Mouse (Mus musculus): ENCODE measurements at regions not wholly inside any gene's neighbourhood (a gene's known extent, or its start where the extent isn't known, plus 50 kb on each side); places are given as distances from the start of the nearest gene placed in this dataset.
A peak's percentile ranks its signal among the peaks of the same experiment; 100 is the strongest.

DNA sequence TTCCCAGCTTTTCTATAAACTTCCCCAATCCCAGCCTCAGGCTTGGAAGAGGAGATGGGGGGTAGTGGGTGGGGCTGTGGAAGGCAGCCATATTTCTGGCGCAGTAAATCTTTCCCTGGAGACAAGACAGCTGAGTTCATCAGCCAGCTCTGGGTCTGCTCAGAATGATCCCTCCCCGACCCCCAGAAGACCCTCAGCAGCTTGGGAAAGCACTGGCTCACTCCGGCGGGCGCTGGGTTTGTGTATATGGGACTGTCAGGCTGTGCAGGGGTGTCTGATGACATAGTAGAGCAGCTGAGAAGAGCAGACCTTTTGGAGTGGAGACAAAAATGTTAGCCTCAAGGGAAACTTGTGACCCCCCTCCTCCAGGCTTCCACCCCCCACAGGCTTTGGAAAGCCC, 181.4 kb downstream of the Zfp36l1 start:
- peak overlapping the region; percentile 39; the same call in 1 of the 2 replicates for H3K27ac ChIP-seq

DNA sequence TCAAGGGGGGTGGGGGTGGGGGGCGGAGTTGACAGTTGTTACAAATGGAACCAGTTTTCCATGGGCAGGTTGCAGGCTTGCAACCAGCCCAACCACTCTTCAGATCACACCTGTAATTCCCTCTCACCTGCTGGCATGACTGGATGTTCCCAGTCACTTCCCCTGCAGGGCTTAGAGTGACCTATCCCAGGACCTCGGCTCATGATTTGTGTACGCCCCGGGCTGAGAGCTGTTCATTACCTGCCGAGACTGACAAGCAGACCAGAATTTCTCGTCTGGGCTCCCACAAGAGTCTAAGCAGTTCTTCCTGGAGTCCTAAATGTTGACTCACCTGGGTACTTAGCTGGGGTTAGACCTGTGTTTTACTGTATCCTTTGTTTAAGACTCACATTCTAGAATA, 183.0 kb downstream of the Zfp36l1 start:
- WGBS: 58% methylated on average over 6 of the region's 6 CpGs
- Histone ChIP-seq H3K9ac (no peak overlapping the region), H3K9me3 (no peaks in the 10 kb centered on the region), H3K4me1 (peaks cover 73% of the 10 kb centered on the region), H3K27ac (peak overlapping the region; percentile 98), H3K27me3 (no peaks in the 10 kb centered on the region), H3K4me2 (no peak overlapping the region; the same call in 1 of the 2 replicates), H3K36me3 (no peaks in the 10 kb centered on the region), H3K4me3 (no peak overlapping the region)
- no peak for ATAC-seq (ENCODE audit: insufficient number of reproducible peaks, insufficient read depth, low FRiP score, low TSS enrichment, low read depth)

More for the DNA sequence above, 181.4 kb downstream of the Zfp36l1 start:
- no peaks in the 10 kb centered on the region for H3K36me3 ChIP-seq
- 47% methylated on average over 5 of the region's 5 CpGs for WGBS
- H3K27me3 ChIP-seq: no peaks in the 10 kb centered on the region
- H3K4me3 ChIP-seq: no peak overlapping the region
- H3K4me1 ChIP-seq: peaks cover 60% of the 10 kb centered on the region
- H3K9me3 ChIP-seq: no peaks in the 10 kb centered on the region
- H3K4me2 ChIP-seq: no peak overlapping the region
- no peak overlapping the region for H3K9ac ChIP-seq
- no peak for ATAC-seq (ENCODE audit: insufficient number of reproducible peaks, insufficient read depth, low FRiP score, low TSS enrichment, low read depth)

DNA sequence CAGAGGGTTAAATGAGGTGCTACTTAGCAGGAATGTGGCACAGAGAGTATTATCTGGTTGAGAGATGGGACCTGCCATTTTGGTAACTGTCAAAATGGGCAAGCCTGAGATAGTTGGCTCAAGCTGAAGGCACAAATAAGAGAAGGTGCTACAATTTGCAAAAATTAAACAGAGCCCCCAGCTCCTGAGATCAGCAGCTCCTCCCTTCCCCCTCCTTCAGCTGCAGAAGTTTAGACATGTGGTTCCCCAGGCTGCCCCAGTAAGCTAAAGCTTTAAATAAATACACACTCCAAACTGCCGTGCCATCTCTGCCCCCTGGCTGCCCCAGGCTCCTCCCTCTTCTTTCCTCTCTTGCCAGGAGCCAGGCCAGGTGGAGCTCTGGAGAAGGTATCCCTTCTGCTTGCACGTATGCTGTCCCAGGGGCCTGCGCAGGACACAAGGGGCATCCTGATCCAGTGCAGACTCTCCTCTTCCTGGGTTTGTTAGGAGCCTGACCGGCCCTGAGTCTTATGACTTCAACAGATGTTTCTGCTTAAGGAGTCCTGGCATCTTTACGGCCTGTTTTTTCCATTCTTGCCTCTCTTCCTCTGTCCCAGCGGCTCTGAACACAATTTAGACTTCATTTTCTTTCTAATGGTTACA, 184.0 kb downstream of the Zfp36l1 start:
- H3K27me3 ChIP-seq: no peaks in the 10 kb centered on the region
- H3K9me3 ChIP-seq: no peaks in the 10 kb centered on the region
- peaks cover 82% of the 10 kb centered on the region for H3K4me1 ChIP-seq
- peak overlapping the region; percentile 54; the same call in 1 of the 2 replicates for H3K9ac ChIP-seq
- H3K27ac ChIP-seq: peak overlapping the region; percentile 98
- no peak overlapping the region for H3K4me3 ChIP-seq
- H3K36me3 ChIP-seq: no peaks in the 10 kb centered on the region
- peak; percentile 43 for ATAC-seq (ENCODE audit: insufficient number of reproducible peaks, insufficient read depth, low FRiP score, low TSS enrichment, low read depth)
- peak overlapping the region; percentile 32 for H3K4me2 ChIP-seq
- WGBS: 12% methylated on average over 6 of the region's 6 CpGs

DNA sequence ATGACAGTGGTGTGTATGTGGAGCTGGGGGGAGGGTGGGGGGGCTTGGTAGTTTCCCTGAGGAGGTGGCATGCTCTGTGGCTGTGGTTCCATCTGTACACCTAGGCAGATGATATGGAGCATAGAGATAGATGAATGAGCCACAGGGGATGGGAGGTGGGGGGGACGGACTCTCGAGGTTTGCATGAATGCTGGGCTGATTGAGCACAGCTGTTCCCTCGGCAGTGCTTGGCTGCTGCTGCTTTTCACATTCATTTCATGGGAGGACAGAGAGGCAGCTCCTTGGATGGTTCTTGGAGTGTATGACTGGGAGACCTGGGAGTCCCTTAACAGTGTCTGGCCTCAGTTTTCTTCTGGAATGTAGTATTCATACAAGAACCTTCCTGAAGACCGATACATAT, 184.5 kb downstream of the Zfp36l1 start:
- peak overlapping the region; percentile 32 for H3K4me2 ChIP-seq
- H3K27me3 ChIP-seq: no peaks in the 10 kb centered on the region
- no peaks in the 10 kb centered on the region for H3K9me3 ChIP-seq
- H3K4me1 ChIP-seq: peaks cover 86% of the 10 kb centered on the region
- no peaks in the 10 kb centered on the region for H3K36me3 ChIP-seq
- ATAC-seq (ENCODE audit: insufficient number of reproducible peaks, insufficient read depth, low FRiP score, low TSS enrichment, low read depth): no peak
- H3K9ac ChIP-seq: peak overlapping the region; percentile 11; the same call in 1 of the 2 replicates
- H3K4me3 ChIP-seq: no peak overlapping the region
- peak overlapping the region; percentile 98 for H3K27ac ChIP-seq
- WGBS: 15% methylated on average over 4 of the region's 4 CpGs

DNA sequence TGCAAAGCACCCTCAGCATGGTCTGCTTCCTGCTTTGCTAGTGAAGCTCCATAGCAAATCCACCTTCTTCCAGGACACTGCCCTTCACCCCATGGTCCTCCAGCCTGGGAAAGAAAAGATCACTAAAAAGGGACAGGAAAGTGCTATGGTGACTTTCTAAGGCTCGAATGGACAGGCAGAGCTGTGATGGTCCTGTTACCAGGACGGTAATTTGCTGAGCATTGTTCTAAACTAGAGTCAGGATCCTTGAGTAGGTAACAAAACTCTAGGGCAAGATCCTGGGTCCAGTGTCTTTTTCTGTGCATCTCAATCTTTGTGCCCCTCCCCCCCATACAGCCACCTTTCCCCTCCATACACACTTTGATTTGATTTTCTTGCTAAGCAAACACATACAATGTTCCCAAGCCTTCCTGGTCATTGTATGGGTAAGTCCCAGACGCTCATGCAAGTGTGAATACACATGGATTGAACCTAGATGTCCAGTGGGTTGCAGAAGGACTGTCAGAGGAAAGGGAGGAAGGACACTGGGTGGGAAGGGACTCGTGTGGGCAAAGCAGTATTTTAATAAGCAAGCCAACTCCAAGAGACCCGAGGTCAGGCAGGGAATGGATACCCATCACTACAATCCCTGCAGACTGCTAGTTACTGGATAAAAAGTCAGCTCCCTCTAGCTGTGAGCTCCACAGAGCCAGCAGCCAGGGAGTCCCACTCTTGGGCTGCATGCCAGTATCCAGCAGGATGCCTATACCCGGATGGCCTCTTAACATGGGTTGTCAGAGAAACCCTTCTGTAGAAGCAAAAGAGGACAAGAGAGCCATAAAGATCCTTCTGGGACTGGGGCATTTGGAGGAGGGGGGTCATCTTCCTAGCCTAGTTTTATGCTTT, 186.9 kb downstream of the Zfp36l1 start:
- peak overlapping the region; percentile 97 for H3K27ac ChIP-seq

DNA sequence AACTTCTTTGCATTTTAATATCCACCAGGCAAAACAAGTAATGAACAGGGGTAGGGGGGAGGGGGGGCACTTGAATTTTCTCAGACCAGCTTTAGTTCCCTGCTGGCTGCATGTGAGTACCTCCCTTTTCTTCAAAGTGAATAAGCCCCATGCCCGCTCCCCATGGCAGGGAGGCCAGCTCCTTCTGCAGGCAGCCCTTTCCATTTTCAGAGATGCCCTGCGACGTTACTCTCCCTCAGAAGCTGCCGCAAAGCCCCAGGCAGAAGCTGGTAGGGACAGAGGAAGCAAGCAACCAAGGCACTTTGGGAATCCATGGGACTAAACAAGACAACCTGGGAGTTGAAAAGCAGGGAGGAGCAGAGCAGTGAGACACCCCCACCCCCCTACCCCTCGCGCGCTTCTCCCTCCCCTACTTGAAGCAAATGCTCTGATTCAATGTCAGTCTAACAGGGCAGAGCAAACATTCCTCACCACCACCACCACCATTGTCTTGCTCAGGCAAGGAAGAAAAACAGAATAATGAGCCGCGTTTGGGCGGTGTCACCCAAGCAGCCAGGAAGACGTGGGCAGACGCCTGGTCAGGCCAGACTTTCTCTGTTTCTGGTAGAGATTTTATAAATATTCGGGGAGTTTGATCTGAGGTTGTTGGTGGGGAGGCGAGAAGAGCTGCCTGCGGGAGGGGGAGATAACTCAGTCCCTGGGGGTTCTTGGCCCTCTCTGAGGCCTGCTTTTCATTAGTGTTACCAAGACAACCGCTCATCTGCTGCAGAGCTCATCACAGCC, 187.7 kb downstream of the Zfp36l1 start:
- peak overlapping the region; percentile 97 for H3K27ac ChIP-seq
- peaks cover 81% of the 10 kb centered on the region for H3K4me1 ChIP-seq
- ATAC-seq (ENCODE audit: insufficient number of reproducible peaks, insufficient read depth, low FRiP score, low TSS enrichment, low read depth): peak; percentile 67
- peak overlapping the region; percentile 47 for H3K4me2 ChIP-seq
- no peaks in the 10 kb centered on the region for H3K9me3 ChIP-seq
- H3K27me3 ChIP-seq: no peaks in the 10 kb centered on the region
- WGBS: 5% methylated on average over 16 of the region's 16 CpGs
- no peaks in the 10 kb centered on the region for H3K36me3 ChIP-seq
- H3K4me3 ChIP-seq: peak overlapping the region; percentile 10; the same call in 1 of the 2 replicates
- H3K9ac ChIP-seq: peak overlapping the region; percentile 49

More for the DNA sequence above, 186.9 kb downstream of the Zfp36l1 start:
- Histone ChIP-seq H3K4me2 (peak overlapping the region; percentile 47), H3K4me1 (peaks cover 84% of the 10 kb centered on the region), H3K9me3 (no peaks in the 10 kb centered on the region), H3K36me3 (no peaks in the 10 kb centered on the region), H3K27me3 (no peaks in the 10 kb centered on the region), H3K9ac (peak overlapping the region; percentile 49), H3K4me3 (no peak overlapping the region)
- no peak for ATAC-seq (ENCODE audit: insufficient number of reproducible peaks, insufficient read depth, low FRiP score, low TSS enrichment, low read depth)
- WGBS: 15% methylated on average over 6 of the region's 6 CpGs

DNA sequence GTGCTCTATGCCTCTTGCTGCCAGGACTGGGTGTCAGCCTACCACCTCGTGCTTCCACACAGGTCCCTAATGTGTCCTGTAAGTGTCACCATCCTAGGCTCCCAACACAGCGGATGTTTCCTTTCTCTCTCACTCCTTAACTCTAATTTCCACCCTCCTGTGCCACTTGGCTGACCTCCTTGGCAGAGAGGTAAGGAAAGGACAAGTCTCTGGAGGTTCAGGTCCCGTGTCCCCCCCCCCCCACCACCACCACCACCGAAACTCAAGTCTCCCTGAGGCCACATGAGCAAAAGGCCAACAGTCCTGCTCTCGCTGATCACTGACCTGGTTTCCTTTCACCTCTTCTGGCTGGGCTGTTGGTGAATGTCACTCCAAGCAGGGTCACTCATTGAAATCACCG, 189.0 kb downstream of the Zfp36l1 start:
- ATAC-seq (ENCODE audit: insufficient number of reproducible peaks, insufficient read depth, low FRiP score, low TSS enrichment, low read depth): no peak
- Histone ChIP-seq H3K4me2 (no peak overlapping the region), H3K27ac (peak overlapping the region; percentile 97), H3K4me1 (peaks cover 69% of the 10 kb centered on the region), H3K9ac (no peak overlapping the region), H3K4me3 (no peak overlapping the region), H3K9me3 (no peaks in the 10 kb centered on the region), H3K27me3 (no peaks in the 10 kb centered on the region), H3K36me3 (no peaks in the 10 kb centered on the region)
- 81% methylated on average over 6 of the region's 6 CpGs for WGBS

DNA sequence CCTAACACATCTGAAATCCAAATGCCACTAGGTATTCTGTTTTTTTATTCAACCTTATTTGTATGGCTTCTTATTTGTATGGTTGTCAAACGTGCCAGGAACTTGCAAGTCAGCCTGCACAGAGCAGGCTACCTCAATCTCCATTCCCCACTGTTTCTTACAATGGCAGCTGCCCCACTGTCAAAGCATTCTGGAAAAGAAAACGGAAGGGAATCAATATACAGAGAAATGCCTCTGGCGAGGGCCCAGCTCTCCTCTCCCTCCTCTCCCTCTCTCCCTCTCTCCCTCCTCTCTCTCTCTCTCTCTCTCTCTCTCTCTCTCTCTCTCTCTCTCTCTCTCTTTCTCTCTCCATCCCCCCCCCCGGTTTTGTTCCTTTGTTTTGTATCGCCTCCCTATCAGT, 191.0 kb downstream of the Zfp36l1 start:
- Histone ChIP-seq H3K9ac (no peak overlapping the region), H3K4me3 (no peak overlapping the region), H3K4me1 (peaks cover 61% of the 10 kb centered on the region), H3K27ac (peak overlapping the region; percentile 33; the same call in 1 of the 2 replicates), H3K36me3 (no peaks in the 10 kb centered on the region), H3K27me3 (no peaks in the 10 kb centered on the region), H3K9me3 (no peaks in the 10 kb centered on the region), H3K4me2 (no peak overlapping the region)
- ATAC-seq (ENCODE audit: insufficient number of reproducible peaks, insufficient read depth, low FRiP score, low TSS enrichment, low read depth): no peak
- 33% methylated on average over 5 of the region's 5 CpGs for WGBS

DNA sequence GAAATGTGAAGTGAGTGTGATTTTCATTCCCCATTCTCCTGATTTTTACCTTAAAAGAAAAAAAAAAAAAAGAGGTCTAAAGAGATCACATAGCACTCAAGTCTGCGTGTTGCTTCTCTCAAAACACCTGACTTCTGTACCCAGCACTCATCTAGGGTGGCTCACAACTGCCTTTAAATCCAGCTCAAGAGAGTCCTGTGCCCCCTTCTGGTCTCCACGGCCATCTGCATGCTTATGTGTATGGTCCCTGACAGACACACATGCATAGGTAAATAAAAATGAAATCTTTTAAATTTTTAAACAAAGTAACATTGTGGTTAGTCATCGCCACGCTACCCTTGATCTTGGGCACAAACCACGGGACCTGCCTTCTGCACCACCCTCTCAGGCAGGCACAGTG, 193.8 kb downstream of the Zfp36l1 start:
- ATAC-seq (ENCODE audit: insufficient number of reproducible peaks, insufficient read depth, low FRiP score, low TSS enrichment, low read depth): no peak
- no peaks in the 10 kb centered on the region for H3K27me3 ChIP-seq
- no peak overlapping the region for H3K4me2 ChIP-seq
- H3K9ac ChIP-seq: no peak overlapping the region
- no peak overlapping the region for H3K4me3 ChIP-seq
- 85% methylated on average over 5 of the region's 5 CpGs for WGBS
- H3K9me3 ChIP-seq: no peaks in the 10 kb centered on the region
- H3K36me3 ChIP-seq: no peaks in the 10 kb centered on the region
- peaks cover 34% of the 10 kb centered on the region for H3K4me1 ChIP-seq
- H3K27ac ChIP-seq: peak overlapping the region; percentile 33; the same call in 1 of the 2 replicates

DNA sequence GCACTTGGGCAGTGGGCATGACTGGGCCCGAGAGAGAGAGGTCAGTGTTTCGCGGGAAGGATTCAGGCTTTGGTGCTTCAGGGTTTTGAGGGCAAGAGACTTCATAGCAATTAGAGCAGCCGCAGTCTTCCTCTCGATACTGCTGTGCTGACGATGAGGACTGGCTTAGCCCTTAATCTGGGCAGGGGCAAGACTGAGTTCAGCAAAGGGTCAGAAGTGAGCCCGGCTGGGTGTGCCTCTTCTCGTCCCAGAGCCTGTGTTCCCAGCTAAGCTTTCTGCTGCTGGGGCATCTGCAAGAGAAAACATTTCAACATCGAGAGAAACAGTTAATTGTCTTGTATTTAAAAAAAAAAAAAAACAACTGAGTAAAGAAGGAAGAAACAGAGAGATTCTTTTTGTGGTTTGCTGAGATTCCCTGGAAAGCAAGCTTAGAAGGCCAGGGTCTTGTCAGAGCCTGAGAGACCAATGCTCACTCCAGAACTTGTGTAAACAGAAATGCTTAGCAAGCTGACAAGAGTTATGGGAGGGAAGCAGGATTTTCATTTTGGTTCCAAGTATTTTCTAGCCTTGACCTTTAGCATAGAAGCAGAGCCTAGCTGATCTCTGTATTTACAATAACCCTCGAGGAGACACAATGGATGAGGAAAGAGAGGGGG, 195.1 kb downstream of the Zfp36l1 start:
- peak overlapping the region; percentile 80 for H3K27ac ChIP-seq
- H3K4me2 ChIP-seq: no peak overlapping the region
- 33% methylated on average over 10 of the region's 10 CpGs for WGBS
- no peak overlapping the region for H3K4me3 ChIP-seq
- H3K27me3 ChIP-seq: no peaks in the 10 kb centered on the region
- no peak for ATAC-seq (ENCODE audit: insufficient number of reproducible peaks, insufficient read depth, low FRiP score, low TSS enrichment, low read depth)
- no peak overlapping the region for H3K9ac ChIP-seq
- no peaks in the 10 kb centered on the region for H3K9me3 ChIP-seq
- peaks cover 29% of the 10 kb centered on the region for H3K4me1 ChIP-seq
- no peaks in the 10 kb centered on the region for H3K36me3 ChIP-seq
